Mouse (Mus musculus) embryo, embryonic 11 days (tissue): ENCODE data around the gene Gjc2.

ENCODE experiments used
- DNase-seq: peaks from one replicate; pipeline ENCODE4 v3.0.0-alpha.2; 2015

Gene Gjc2

GRCm38 (mm10) chr11:59202081-59202995 lies 19.3 kb upstream of the Gjc2 start, which contains the start of gene Mrpl55:
Gene Mrpl55 (plus strand): TSS chr11:59202486.
- DNase-seq = peak; percentile 98

GRCm38 (mm10) chr11:59201216-59202002 lies 18.4 kb upstream of the Gjc2 start:
- no peak for DNase-seq

- DNase-seq = no peak
These were observed 13.2 kb upstream of the Gjc2 start for GRCm38 (mm10) chr11:59196230-59196629.

- DNase-seq = peak; percentile 93
These were observed 9.0 kb upstream of the Gjc2 start, which contains the start of gene Guk1 for GRCm38 (mm10) chr11:59192059-59192386. Gene Guk1 (minus strand): TSS chr11:59192212.

GRCm38 (mm10) chr11:59191231-59192058 lies 8.4 kb upstream of the Gjc2 start:
- peak; percentile 93 for DNase-seq

GRCm38 (mm10) chr11:59187706-59188105 lies 4.7 kb upstream of the Gjc2 start:
- no peak for DNase-seq

- no peak for DNase-seq
These were observed 2.5 kb upstream of the Gjc2 start for GRCm38 (mm10) chr11:59185490-59185889.

GRCm38 (mm10) chr11:59183821-59184220 lies 808 bp upstream of the Gjc2 start:
- DNase-seq = peak; percentile 54

- no peak for DNase-seq
These were observed 6.1 kb downstream of the Gjc2 start for GRCm38 (mm10) chr11:59176921-59177320.

- DNase-seq = no peak
These were observed 6.5 kb downstream of the Gjc2 start for GRCm38 (mm10) chr11:59176475-59176874.

- no peak for DNase-seq
These were observed 8.7 kb downstream of the Gjc2 start for GRCm38 (mm10) chr11:59174189-59174838.

GRCm38 (mm10) chr11:59170549-59170948 lies 12.5 kb downstream of the Gjc2 start:
- DNase-seq = no peak

- DNase-seq = no peak
These were observed 13.2 kb downstream of the Gjc2 start for GRCm38 (mm10) chr11:59169807-59170206.

GRCm38 (mm10) chr11:59165616-59166241 lies 17.3 kb downstream of the Gjc2 start:
- DNase-seq = no peak

GRCm38 (mm10) chr11:59164384-59164783 lies 18.6 kb downstream of the Gjc2 start:
- no peak for DNase-seq

GRCm38 (mm10) chr11:59163255-59164236 lies 19.5 kb downstream of the Gjc2 start, which contains the start of gene Iba57:
Gene Iba57 (minus strand): TSS chr11:59163739.
- DNase-seq = peak; percentile 99

- no peak for DNase-seq
These were observed 20.4 kb downstream of the Gjc2 start for GRCm38 (mm10) chr11:59162443-59163254.

- DNase-seq = no peak
These were observed 21.6 kb downstream of the Gjc2 start for GRCm38 (mm10) chr11:59161398-59161797.

GRCm38 (mm10) chr11:59159558-59159957 lies 23.5 kb downstream of the Gjc2 start:
- no peak for DNase-seq

GRCm38 (mm10) chr11:59159099-59159498 lies 23.9 kb downstream of the Gjc2 start:
- no peak for DNase-seq
